Mouse (Mus musculus) right cerebral cortex, postnatal 4 days (tissue): Measurements from ENCODE around the gene Gm49345.
"Not testable (repeated sequence)": the region's sequence is repeated elsewhere in the genome, so short reads cannot be mapped to it uniquely, and the experiment has no call there.

Source experiments
- DNase-seq: peaks from one replicate; pipeline ENCODE4 v3.0.0-alpha.2; 2022

The Gm49345 gene

DNA sequence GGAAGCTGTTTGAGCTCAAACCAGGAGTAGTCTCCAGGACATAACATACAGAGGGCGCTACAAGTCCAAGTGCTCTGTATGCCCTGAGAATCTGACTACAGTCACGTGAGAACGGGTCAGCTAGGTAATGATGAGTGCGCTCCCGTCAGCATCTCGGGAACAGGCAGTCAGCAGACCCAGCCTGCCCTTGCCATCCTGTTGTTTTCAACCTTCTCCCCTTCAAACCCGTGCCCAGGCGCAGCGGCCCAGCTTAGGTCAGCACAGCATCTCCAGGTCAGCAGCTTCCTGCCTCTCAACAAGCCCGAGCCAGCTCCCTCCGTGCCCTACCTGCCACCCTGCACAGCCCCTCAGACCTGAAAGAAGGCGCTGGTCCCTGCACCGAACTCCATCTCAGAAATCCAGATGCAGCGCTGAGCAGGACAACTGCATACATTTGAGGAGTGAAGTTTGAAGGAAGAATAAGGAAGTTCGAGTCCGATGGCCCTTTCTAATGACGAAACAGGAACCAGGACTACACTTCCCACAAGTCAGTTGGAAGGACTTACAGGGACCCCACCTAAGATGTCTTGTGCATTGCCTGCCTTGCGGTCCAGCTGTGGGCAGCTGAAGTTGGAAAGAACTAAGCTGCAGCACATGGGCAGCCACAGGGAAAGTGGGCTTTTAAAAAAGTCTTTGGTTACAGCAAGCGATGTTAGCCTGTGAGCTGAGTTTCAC lies at the start of gene Gm49345, which contains the start of gene Zfp729a:
Gene Gm49345 (minus strand): TSS at position 476 of the 714 bp plus-strand sequence.
Gene Zfp729a (minus strand): TSS at position 498 of the 714 bp plus-strand sequence.
- peak; percentile 67 for DNase-seq

DNA sequence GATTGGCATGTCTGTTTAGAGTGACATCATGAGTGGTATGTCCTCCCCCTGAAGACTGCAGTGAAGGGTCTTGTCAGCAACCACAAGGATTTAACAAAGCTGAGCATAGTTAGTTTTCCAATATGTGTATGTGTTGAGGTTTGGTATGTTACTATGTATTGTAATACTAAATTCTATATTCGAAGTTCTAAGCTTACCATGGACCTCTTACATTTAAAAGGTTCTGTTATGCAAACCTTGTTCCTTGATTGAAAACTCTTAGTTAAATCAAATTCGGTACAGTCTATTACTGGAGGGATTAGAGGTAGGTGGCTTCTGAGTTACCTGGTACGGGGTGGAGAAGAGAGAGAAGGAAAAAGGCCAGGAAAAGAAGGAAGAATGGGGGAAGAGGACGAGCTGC lies 49.4 kb upstream of the Gm49345 start, which contains the start of gene Zfp738:
Gene Zfp738 (minus strand): TSS at position 101 of the 400 bp plus-strand sequence.
- DNase-seq = no peak

DNA sequence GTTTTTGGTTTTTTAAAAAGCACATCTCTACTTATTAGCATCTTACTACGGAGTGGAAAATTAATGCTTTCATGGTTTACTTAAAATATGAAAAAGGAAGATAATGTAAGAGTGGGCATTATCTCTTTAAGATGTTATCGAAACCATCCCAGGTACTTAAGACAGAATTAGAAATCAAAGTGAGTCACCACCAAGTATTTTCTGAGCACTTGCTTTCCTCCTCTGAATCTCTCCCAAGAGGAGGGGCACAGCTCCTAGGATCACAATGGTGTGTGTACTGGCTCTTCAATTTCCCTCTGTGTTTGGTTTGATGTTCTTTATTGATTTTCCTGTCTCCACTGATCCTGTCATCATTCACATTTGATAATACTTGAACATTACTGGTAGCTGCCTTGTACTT lies 46.3 kb upstream of the Gm49345 start:
- DNase-seq = not testable (repeated sequence)

DNA sequence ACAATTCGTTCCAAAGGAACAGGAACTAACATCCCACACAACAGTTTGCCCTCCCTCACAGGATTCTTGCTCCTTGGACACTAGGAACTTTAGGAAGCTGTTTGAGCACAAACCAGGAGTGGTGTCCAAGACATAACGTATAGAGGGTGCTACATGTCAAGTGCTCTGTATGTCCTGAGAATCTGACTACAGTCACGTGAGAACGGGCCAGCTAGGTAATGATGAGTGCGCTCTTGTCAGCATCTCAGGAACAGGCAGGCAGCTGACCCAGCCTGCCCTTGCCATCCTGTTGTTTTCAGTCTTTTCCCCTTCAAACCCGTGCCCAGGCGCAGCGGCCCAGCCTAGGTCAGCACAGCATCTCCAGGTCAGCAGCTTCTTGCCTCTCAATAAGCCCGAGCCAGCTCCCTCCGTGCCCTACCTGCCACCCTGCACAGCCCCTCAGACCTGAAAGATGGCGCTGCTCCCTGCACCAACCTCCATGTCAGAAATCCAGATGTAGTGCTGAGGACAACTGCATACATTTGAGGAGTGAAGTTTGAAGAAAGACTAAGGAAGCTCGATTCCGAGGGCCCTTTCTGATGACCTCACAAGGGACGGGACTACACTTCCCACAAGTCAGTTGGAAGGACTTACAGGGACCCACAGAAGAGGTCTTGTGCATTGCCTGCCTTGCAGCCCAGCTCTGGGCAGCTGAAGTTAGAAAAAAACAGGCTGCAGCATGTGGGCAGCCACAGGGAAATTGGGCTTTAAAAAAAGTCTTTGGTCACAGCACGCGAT lies 45.6 kb upstream of the Gm49345 start:
- peak; percentile 63 for DNase-seq

DNA sequence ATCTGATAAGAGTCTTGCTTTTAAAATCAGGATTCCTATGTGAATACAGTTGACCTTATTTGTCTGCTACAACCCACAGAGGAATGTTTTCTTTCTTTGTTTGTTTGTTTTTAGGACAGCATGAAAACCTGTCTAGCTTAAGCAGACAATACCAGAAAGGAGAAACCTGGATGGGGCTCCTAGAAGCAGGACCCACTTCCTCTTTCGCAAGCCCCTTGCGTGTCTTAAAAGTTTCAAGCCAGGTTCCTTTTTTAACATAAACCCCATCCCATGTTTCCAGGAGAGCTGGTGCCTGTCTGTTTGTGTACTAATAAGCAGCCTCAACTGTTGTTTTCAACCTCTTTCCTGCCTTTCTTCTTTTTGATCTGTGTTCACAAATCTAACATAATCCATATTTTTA lies 37.3 kb upstream of the Gm49345 start:
- no peak for DNase-seq

DNA sequence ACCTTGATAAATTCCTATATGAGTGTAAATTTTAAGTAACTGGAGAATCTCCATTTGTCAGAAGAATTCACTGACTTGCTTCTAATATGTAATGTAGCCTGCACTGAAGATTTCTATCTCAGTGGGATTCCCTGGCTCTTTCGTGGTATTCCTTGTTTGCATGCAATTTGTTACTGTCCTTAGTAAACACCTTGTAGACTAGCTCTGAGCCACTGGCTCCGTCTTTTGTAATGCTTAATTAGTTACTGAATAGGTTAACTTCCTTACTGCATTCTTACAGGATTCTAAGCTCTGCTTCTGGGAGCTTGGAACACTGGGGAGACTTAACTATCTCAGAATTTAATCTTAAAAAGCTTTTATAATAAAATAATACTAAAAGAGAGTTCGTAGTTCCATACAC lies 14.9 kb upstream of the Gm49345 start:
- DNase-seq = no peak

DNA sequence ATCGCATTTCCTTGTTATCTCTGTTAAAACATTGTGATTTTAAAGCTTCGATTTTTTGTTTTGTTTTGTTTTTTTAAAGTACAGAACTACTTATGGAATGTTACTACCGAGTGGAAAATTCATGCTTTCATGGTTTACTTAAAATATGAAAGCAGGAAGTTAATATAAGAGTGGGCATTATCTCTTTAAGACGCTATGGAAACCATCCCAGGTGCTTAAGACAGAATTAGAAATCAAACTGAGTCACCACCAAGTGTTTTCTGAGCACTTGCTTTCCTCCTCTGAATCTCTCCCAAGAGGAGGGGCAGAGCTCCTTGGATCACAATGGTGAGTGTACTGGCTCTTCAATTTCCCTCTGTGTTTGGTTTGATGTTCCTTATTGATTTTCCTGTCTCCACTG lies 27.5 kb downstream of the Gm49345 start:
- DNase-seq = no peak

DNA sequence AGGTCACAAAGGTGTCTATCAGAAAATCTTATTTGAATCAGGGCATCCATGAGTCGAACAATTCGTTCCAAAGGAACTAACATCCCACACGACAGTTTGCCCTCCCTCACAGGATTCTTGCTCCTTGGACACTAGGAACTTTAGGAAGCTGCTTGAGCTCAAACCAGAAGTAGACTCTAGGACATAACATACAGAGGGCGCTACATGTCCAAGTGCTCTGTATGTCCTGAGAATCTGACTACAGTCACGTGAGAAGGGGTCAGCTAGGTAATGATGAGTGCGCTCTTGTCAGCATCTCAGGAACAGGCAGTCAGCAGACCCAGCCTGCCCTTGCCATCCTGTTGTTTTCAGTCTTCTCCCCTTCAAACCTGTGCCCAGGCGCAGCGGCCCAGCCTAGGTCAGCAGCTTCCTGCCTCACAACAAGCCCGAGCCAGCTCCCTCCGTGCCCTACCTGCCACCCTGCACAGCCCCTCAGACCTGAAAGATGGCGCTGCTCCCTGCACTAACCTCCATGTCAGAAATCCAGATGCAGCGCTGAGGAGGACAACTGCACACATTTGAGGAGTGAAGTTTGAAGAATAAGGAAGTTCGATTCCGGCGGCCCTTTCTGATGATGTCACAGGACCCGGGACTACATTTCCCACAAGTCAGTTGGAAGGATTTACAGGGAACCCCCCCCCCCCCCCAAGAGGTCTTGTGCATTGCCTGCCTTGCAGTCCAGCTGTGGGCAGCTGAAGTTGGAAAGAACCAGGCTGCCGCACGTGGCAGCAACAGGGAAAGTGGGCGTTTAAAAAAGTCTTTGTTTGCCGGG lies 28.3 kb downstream of the Gm49345 start, which contains the start of gene Zfp729b:
Gene Zfp729b (minus strand): TSS at position 642 of the 811 bp plus-strand sequence.
- peak; percentile 85 for DNase-seq

DNA sequence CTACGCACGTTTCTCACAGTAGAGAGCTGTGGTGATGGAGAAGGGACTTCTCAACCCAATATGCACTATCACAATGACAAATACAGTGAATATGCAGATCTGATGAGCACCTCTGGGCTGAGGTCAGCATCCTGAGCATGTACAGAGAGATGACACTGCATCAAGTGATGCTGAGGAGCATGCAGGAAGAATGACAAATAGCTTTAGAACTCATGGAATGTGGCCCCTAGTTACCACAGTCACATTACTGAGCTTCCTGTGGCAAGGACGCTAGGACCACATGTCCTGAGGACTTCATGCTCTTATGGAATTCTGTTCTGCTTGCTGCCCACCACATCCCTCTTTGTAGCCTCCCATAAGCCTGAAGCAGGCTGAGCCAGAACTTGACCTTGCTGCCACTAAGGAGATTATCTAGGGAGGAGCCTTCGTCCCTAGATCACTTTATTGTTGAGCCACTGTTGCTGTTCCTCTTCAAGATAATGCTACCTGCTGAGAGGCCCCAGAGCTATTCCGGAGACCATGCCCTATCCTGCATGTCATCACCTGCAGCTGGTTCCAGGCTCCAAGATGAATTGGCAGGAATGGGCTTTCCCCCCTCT lies 64.9 kb downstream of the Gm49345 start:
- DNase-seq = no peak

DNA sequence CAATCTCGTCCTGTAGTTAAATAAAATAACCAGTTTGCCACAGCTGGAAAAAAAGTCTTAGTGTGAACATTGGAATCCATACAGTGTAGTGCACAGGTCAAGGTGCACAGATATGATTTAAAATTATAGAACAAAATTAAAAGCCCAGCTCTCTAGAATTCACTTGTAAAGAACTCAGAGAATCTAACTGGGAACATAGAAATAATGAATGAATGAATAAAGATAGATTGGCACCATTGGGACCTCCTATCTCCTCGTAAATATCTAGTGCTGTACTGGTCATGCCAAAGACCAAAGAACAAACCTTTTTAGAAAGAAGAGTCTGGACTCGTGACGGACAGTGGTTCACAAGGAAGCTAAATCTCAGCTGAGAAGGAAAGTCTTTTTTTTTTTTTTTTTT lies 83.8 kb downstream of the Gm49345 start, which contains the start of gene Zfp748:
Gene Zfp748 (minus strand): TSS at position 101 of the 400 bp plus-strand sequence.
- DNase-seq = no peak

DNA sequence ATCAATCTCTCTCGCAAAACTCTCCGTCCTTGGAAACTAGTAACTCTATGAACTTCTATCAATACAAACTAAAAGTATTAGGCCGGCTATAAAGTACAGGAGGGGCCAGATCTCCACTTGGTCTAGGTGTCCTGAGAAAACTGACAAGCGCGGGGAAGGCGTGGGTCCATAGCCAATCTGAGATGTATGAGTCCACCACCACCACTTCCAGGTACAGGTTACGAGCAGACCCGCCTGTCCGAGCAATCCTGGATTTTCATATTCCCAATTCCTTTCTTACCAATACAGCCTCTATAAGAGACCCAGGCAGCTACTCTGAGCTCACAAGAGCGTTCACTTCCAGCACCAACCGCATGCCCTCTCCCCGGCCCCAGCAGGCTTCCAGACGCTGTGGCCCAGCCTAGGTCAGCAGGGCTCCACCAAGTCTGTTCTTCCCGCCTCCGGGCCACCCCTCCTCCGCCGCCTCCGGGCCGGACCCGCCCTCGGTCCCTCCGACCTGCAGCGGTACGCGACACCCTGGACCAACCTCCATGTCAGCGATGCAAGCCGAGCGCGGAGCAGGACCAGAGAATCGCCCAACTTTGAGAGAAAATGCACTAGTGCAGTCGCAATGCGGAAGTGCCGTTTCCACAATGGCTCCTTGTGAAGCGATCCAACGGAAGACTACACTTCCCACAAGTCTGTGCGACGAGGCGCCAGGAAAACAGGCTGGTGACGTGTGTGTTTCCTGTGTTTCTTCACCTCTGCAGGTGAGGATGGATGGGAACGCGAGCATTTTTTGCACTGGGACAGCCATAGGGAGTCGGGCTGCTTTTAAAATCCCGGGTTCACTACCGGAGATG lies 84.8 kb downstream of the Gm49345 start:
- peak; percentile 73 for DNase-seq

DNA sequence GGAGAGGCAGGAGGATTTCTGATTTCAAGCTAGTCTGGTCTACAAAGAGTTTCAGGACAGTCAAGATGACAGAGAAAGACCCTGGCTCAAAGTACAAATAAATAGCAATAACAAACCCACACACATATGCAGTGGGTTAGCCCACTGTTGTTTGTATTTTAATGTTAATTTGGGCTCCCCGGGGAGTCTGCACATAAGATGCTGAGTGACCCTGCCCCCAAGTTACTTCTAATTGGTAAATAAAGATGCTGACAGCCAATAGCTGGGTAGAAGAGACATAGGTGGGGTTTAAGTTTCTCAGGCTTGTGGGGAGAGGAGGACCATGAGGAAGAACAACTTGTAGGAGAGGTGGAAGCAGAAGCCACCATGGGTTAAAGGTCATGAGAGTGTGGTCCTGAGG lies 91.6 kb downstream of the Gm49345 start:
- DNase-seq = no peak
